Mouse (Mus musculus): Measurements from ENCODE around the gene Scamp3. TPM values are rescaled to one million over a fixed set of nuclear protein-coding genes. Genes with fewer than 3 reads are reported as not detected.
A peak's percentile ranks its signal among the peaks of the same experiment; 100 is the strongest.

The Scamp3 gene
- polyA plus RNA-seq, 1 experiment from 2014 or later, result 102 TPM

DNA sequence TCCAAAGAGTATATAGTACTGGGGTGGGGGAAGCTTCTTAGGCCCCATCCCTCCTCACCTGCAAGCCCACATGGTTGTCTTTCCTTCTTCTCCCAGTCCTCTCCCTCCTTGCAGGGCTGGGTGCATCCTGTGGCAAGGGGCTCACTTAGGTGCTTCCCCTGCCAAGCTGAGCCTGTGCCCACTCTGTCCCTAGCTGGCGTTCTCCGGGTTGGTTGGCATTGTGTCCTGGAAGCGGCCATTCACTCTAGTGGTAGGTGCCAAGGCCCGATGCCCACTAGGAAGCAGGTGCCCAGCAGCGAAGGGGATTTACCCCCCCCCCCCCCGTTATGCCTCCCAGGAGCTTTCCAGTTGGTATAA lies 6.7 kb downstream of the Scamp3 start:
- H3K9ac ChIP-seq, result peak overlapping the region; percentile 86
- peaks cover 36% of the 10 kb centered on the region for H3K4me1 ChIP-seq
- H3K9me3 ChIP-seq (replicated peaks), result no peaks in the 10 kb centered on the region
- 63% methylated on average over 6 of the region's 6 CpGs for WGBS
- no peaks in the 10 kb centered on the region for H3K27me3 ChIP-seq
- peak overlapping the region; percentile 96 for H3K4me2 ChIP-seq
- peaks cover 53% of the 10 kb centered on the region for H3K36me3 ChIP-seq (ENCODE audit: poor library complexity, severe bottlenecking)
- ATAC-seq, result no peak
- H3K27ac ChIP-seq, result no peak overlapping the region
- H3K4me3 ChIP-seq, result peak overlapping the region; percentile 59

DNA sequence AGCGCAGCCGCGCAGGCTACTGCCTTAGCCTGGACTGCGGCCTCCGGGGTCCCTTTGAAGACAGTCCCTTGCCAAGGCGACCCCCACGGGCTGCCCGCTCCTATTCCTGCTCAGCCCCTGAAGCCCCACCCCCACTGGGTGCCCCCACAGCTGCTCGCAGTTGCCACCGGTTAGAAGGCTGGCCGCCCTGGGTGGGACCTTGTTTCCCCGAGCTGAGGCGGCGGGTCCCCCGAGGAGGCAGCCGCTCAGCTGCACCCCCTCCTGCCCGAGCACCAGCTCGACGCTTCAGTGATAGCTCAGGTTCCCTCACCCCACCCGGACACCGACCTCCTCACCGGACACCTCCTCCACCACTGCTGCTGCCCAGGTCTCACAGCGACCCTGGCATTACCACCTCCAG lies 9.9 kb downstream of the Scamp3 start:
- H3K36me3 ChIP-seq (ENCODE audit: poor library complexity, severe bottlenecking), result peaks cover 20% of the 10 kb centered on the region
- H3K4me3 ChIP-seq, result no peak overlapping the region
- WGBS, result 21% methylated on average over 23 of the region's 23 CpGs
- peaks cover 33% of the 10 kb centered on the region for H3K4me1 ChIP-seq
- no peaks in the 10 kb centered on the region for H3K9me3 ChIP-seq (replicated peaks)
- H3K9ac ChIP-seq, result peak overlapping the region; percentile 46; the same call in 1 of the 2 replicates
- no peak overlapping the region for H3K27ac ChIP-seq
- no peaks in the 10 kb centered on the region for H3K27me3 ChIP-seq
- no peak overlapping the region for H3K4me2 ChIP-seq
- ATAC-seq, result no peak

DNA sequence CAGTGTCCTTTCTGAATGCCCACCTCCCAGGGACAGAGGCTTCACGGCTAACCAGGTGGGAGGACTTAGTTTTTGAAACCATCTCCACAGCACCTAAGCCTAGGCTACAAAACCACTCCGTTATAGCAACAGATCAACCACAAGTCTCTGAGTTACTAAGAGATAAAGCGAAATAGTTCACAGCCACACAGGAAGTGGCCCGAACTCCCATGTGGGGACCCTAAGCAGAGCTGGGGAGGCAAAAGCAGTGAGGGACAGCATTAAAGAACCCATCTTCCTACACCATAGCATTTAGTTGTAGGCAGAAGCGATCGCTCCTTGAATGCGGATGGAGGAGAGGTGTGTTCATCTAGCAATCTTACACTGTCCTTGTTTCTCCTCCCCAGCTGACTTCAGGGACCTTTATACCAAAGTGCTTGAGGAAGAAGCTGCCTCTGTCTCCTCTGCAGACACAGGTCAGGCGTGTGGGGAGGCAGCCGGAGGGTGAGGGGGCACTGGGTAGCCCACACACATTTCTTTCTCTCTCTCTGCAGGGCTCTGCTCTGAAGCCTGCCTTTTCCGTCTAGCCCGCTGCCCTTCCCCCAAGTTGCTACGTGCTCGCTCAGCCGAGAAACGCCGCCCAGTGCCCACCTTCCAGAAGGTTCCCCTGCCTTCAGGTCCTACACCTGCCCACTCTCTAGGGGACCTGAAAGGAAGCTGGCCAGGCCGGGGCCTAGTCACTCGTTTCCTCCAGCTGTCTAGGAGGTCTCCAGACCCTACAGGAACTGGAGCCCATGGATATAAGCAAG lies 10.6 kb downstream of the Scamp3 start:
- H3K36me3 ChIP-seq (ENCODE audit: poor library complexity, severe bottlenecking), result peaks cover 16% of the 10 kb centered on the region; the same call in 1 of the 2 replicates
- no peak overlapping the region for H3K4me3 ChIP-seq
- no peak overlapping the region for H3K4me2 ChIP-seq
- WGBS, result 56% methylated on average over 18 of the region's 18 CpGs
- ATAC-seq, result no peak
- H3K27ac ChIP-seq, result no peak overlapping the region
- H3K27me3 ChIP-seq, result no peaks in the 10 kb centered on the region
- H3K9ac ChIP-seq, result no peak overlapping the region; the same call in 1 of the 2 replicates
- H3K4me1 ChIP-seq, result peaks cover 27% of the 10 kb centered on the region
- no peaks in the 10 kb centered on the region for H3K9me3 ChIP-seq (replicated peaks)

DNA sequence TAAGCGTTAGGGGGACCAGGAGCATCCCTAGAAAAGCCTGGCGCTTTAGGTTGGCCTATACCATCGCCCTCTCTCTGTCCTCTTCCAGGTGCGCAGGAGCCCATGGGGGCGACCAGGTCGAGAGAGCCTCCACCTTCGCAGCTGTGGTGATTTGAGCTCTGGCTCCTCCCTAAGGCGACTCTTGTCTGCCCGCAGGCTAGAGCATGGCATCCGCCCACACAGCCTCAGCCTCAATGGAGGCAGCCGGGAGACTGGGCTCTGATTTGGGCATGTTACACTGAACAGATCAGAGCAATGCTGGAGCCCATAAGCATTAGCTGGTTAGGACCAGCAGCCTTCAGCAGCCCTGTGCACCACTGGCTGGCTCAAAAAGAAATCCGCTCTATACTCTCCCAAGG lies 11.2 kb downstream of the Scamp3 start:
- peak overlapping the region; percentile 12; the same call in 1 of the 2 replicates for H3K9ac ChIP-seq
- no peak for ATAC-seq
- no peak overlapping the region for H3K4me2 ChIP-seq
- H3K9me3 ChIP-seq (replicated peaks), result no peaks in the 10 kb centered on the region
- H3K27ac ChIP-seq, result no peak overlapping the region
- WGBS, result 65% methylated on average over 12 of the region's 12 CpGs
- peaks cover 24% of the 10 kb centered on the region for H3K4me1 ChIP-seq
- no peak overlapping the region for H3K4me3 ChIP-seq
- no peaks in the 10 kb centered on the region for H3K27me3 ChIP-seq
- H3K36me3 ChIP-seq (ENCODE audit: poor library complexity, severe bottlenecking), result peaks cover 16% of the 10 kb centered on the region; the same call in 1 of the 2 replicates

DNA sequence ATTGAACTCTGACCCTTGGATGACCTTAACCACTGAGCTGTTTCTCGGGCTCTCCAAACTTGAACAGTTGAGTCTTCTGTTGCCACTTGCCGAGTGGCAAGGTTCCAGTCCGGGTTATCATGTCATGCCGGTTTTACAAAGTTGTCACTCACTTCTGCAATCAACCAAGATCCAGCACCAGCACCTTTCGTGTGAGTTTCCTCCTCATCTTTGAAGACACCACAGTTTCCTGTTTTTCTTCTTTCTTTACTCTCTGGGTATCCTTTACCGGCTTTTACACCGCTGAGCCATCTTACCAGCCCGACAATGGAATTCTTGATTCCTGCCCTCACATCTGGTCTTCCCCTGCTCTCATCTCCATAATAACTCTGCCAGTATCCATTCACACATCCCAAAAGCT lies 13.2 kb downstream of the Scamp3 start:
- no peaks in the 10 kb centered on the region for H3K27me3 ChIP-seq
- no peak for ATAC-seq
- H3K27ac ChIP-seq, result no peak overlapping the region
- H3K4me3 ChIP-seq, result no peak overlapping the region
- H3K4me2 ChIP-seq, result no peak overlapping the region
- no peaks in the 10 kb centered on the region for H3K9me3 ChIP-seq (replicated peaks)
- 90% methylated on average over 8 of the region's 8 CpGs for WGBS
- no peak overlapping the region for H3K9ac ChIP-seq
- H3K36me3 ChIP-seq (ENCODE audit: poor library complexity, severe bottlenecking), result peaks cover 15% of the 10 kb centered on the region; the same call in 1 of the 2 replicates
- H3K4me1 ChIP-seq, result peaks cover 12% of the 10 kb centered on the region; the same call in 1 of the 2 replicates

DNA sequence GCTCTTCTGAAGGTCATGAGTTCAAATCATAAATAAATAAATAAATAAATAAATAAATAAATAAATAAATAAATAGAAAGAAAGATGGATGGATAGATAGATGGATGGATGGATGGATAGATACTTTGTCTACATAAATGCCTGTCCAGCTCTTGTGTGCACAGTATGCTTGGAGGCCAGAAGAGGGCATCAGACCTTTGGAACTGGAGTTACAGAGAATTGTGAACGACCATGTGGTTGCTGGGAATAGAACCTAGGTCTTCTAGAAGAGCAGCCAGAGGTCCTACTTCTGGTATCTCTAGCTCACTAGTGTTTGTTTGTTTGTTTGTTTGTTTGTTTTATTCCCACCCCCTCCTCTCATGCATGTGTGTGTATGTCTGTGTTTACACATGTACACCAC lies 16.1 kb downstream of the Scamp3 start:
- no peak for ATAC-seq
- Histone ChIP-seq H3K36me3 (ENCODE audit: poor library complexity, severe bottlenecking) (peaks cover 6% of the 10 kb centered on the region; the same call in 1 of the 2 replicates), H3K4me2 (no peak overlapping the region), H3K9me3 (replicated peaks) (no peaks in the 10 kb centered on the region), H3K27me3 (no peaks in the 10 kb centered on the region), H3K4me3 (no peak overlapping the region), H3K4me1 (peaks cover 11% of the 10 kb centered on the region), H3K27ac (no peak overlapping the region), H3K9ac (no peak overlapping the region)
- 44% methylated on average over 1 of the region's 1 CpGs for WGBS

DNA sequence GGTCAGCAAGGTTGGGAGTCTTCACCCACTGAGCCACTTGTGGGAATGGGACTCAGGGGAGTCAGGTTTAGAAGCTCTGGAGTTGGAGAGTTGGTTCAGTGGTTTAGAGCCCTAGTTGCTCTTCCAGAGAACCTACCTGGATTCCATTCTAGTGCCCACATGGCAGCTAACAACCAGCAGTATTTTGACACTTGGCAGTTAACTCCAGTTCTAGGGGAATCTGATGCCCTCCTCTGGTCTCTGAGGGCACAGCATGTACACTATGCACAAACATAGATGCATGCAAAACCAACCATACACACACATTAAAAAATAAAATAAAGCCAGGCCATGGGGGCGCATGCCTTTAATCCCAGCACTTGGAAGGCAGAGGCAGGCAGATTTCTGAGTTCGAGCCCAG lies 16.6 kb downstream of the Scamp3 start:
- H3K4me3 ChIP-seq, result no peak overlapping the region
- peaks cover under 1% of the 10 kb centered on the region; the same call in 1 of the 2 replicates for H3K36me3 ChIP-seq (ENCODE audit: poor library complexity, severe bottlenecking)
- 85% methylated on average over 2 of the region's 2 CpGs for WGBS
- no peaks in the 10 kb centered on the region for H3K9me3 ChIP-seq (replicated peaks)
- H3K27me3 ChIP-seq, result no peaks in the 10 kb centered on the region
- no peak for ATAC-seq
- peaks cover 11% of the 10 kb centered on the region for H3K4me1 ChIP-seq
- H3K4me2 ChIP-seq, result no peak overlapping the region
- H3K9ac ChIP-seq, result no peak overlapping the region
- no peak overlapping the region for H3K27ac ChIP-seq

DNA sequence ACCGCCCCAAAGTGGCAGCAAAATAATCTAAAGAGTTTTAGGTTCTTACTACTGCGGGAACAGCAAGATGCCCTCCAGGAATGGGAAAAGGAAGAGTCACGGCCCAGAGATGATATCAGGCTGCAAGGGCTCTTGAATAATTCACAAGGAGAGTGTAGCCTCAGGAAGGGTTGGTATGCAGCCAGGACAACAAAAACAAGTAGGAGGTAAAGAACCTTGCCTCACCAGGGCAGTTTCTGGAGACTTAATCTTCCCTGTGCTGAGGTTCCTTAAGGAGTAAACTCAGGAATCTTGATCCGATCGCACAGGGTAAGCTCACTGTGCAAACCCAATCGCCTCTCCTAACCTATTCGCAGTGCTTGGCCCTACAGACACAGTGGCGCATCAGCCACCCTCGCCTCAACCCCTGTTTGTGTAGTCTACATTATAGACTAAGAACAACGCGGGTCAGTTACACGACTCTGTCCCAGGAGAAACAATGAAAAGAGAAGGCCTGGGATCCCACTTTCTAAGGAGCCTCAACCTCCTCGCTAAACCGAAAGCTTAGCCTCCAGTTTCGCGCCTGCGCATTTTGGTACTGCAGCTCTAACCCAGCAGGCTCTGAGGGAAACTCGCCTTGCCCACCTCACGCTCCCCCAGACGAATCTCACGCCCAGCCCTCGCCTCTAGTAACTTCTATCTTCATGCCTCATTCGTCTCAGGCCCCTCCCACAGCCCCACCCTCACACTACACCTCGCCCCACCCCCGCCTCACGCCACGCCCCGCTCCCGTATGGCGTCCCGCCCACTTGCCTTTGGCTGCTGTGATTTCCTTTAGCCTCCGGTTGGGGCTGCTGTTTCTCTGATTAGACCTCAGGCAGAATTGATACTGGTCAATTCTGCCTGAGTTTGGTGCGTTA lies 19.0 kb downstream of the Scamp3 start:
- Histone ChIP-seq H3K27me3 (no peaks in the 10 kb centered on the region), H3K9ac (peak overlapping the region; percentile 53), H3K27ac (peak overlapping the region; percentile 64), H3K9me3 (replicated peaks) (no peaks in the 10 kb centered on the region), H3K36me3 (ENCODE audit: poor library complexity, severe bottlenecking) (no peaks in the 10 kb centered on the region), H3K4me1 (peaks cover 11% of the 10 kb centered on the region), H3K4me2 (peak overlapping the region; percentile 58), H3K4me3 (peak overlapping the region; percentile 32)
- peak; percentile 97 for ATAC-seq
- 7% methylated on average over 33 of the region's 33 CpGs for WGBS

DNA sequence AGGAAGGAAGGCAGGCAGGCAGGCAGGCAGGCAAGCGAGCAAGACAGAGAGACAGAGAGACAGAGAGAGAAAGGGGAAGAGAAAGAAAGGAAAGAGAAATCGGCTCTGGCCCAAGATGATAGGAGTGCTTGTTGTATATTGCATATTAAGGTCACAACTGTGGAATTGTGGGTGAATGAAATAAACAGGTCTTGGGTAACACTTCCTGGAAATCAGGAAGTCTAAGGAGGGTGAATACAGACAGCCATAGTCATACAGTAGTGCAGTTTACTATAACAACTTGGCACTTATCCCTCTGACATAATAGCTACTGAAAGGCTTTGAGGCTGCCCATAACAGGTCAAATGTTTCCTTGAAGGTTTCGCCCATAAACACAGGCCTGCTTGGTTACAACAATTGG lies 22.6 kb downstream of the Scamp3 start:
- no peak for ATAC-seq
- Histone ChIP-seq H3K9ac (no peak overlapping the region), H3K27ac (no peak overlapping the region), H3K36me3 (ENCODE audit: poor library complexity, severe bottlenecking) (peaks cover 9% of the 10 kb centered on the region), H3K4me1 (peaks cover 16% of the 10 kb centered on the region), H3K27me3 (no peaks in the 10 kb centered on the region), H3K9me3 (replicated peaks) (no peaks in the 10 kb centered on the region), H3K4me3 (no peak overlapping the region), H3K4me2 (no peak overlapping the region)
- WGBS, result 81% methylated on average over 3 of the region's 3 CpGs

DNA sequence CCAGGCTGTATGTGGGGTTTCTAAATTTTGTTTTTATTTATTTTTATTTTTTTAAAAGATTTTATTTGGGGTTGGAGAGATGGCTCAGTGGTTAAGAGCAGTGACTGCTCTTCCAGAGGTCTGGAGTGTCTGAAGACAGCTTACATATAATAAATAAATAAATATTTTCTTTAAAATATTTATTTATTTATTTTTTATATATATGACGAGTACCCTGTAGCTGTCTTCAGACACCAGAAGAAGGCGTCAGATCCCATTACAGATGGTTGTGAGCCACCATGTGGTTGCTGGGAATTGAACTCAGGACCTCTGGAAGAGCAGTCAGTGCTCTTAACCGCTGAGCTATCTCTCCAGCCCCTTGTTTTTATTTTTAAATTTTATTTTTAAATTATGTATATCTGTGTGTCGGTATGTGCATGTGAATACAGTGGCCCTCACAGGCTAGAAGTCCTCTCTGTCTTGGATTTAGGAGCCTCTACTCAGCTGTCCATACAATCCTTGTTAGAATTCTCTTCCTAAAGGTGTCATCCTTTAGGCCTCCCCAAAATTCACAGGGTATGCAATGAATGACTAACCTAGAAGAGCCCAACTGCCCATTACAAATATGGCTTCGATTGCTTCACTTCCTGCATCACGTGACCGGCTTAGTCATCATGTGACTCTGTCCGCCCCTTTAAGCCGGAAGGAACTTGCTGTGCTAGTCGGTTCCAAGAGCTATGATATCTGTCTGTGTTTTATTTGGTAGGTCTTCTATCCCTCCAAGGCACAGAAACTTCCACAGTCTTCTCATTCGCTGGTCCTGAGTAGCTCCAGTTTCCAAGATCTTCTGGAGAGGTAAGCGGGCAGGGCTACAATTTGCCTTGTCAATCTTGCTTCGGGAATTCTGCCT lies 25.2 kb downstream of the Scamp3 start, which contains the start of gene Gba:
TSS of gene Gba (plus strand) at position 676 of the 889 bp plus-strand sequence.
- WGBS, result 27% methylated on average over 13 of the region's 13 CpGs

DNA sequence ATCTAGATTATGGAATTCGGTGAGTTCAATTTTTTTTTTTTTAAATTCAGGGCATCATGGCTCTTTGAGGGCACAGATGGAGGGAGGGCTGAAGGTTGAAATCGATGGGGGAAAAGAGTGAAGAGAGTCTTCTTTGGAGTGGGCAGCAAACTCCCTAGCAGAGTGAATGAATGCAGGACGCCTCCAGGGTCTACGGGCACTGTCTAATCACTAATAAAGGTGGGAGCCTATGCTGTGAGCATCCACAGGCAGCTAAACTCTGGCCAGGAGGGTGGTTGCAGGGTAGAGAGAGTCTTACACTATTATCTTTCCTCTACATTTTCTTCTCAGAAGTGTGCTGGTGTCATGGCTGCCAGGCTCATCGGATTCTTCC lies 25.9 kb downstream of the Scamp3 start:
- Histone ChIP-seq H3K36me3 (ENCODE audit: poor library complexity, severe bottlenecking) (peaks cover 39% of the 10 kb centered on the region), H3K4me1 (peaks cover 5% of the 10 kb centered on the region), H3K4me2 (peak overlapping the region; percentile 63), H3K4me3 (peak overlapping the region; percentile 60), H3K27ac (no peak overlapping the region), H3K27me3 (no peaks in the 10 kb centered on the region), H3K9me3 (replicated peaks) (no peaks in the 10 kb centered on the region), H3K9ac (peak overlapping the region; percentile 71)
- ATAC-seq, result peak; percentile 33
- 44% methylated on average over 5 of the region's 5 CpGs for WGBS

More for the DNA sequence above, 25.2 kb downstream of the Scamp3 start, which contains the start of gene Gba:
- ATAC-seq, result peak; percentile 90
- peaks cover 33% of the 10 kb centered on the region for H3K36me3 ChIP-seq (ENCODE audit: poor library complexity, severe bottlenecking)
- H3K4me1 ChIP-seq, result peaks cover 5% of the 10 kb centered on the region
- H3K27ac ChIP-seq, result no peak within 1 kb of the TSS
- peak within 1 kb of the TSS; percentile 60 for H3K4me3 ChIP-seq
- H3K27me3 ChIP-seq, result no peaks in the 10 kb centered on the region
- H3K9me3 ChIP-seq (replicated peaks), result no peaks in the 10 kb centered on the region
- peak within 1 kb of the TSS; percentile 63 for H3K4me2 ChIP-seq
- H3K9ac ChIP-seq, result peak within 1 kb of the TSS; percentile 71

Measured in forebrain, embryonic 13.5 days (tissue).